Mouse (Mus musculus) gastrocnemius, postnatal 10 days (tissue): ENCODE data around the gene Ints2. TPM values are rescaled to one million over a fixed set of nuclear protein-coding genes. Genes with fewer than 3 reads are reported as not detected.
"Not testable (repeated sequence)": the region's sequence is repeated elsewhere in the genome, so short reads cannot be mapped to it uniquely, and the experiment has no call there.

ENCODE experiments used
- DNase-seq: peaks from one replicate; pipeline ENCODE4 v3.0.0; 2021; ENCODE audit warnings: mixed read lengths
- long read RNA-seq, 2 experiments: library from polyadenylated mRNA; stranded (forward); transcript quantifications; one replicate each; pipeline ENCODE4 v2.0.0; 2021
- total RNA-seq, 2 experiments: library from RNA; stranded (reverse); gene quantifications; 2 replicates each; pipeline ENCODE4 v1.2.3; 2021

The Ints2 gene
- total RNA-seq = 1 to 10 TPM; 7.4 to 7.7 TPM
- long read RNA-seq, experiment 1, full-length matches to known transcripts = 6 of 11 reads
- long read RNA-seq, experiment 1, partial matches to known transcripts = 2 of 11 reads
- long read RNA-seq, experiment 1, other reads (novel, unspliced or antisense) = 3 of 11 reads
- long read RNA-seq, experiment 2, full-length matches to known transcripts = 2 of 3 reads
- long read RNA-seq, experiment 2, partial matches to known transcripts = 0 of 3 reads
- long read RNA-seq, experiment 2, other reads (novel, unspliced or antisense) = 1 of 3 reads

DNA sequence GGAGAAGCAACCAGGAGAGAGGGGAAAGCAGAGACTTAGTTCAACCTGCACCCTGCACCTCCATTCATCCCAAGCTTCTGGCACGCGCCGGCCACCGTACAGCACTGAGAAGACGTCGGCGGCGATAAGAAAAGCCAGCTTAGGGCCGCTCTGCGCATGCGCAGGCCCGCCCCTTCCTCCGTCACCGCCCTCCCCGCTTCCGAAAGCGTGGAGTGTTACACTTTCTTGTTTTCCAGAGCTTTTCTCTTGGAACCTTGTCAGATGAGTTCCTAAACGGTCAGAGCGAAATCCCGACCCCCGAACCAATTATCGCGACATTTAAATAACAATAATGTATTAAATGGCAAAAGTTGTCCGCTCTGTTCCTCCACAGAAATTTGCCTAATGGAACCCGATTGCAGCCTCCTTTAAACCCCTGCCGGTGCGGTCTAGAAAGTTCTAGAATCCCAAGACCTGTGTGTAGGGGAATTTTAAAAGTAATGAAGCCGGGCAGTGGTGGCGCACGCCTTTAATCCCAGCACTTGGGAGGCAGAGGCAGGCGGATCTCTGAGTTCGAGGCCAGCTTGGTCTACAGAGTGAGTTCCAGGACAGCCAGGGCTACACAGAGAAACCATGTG, at the start of gene Ints2:
Ints2 (minus strand) TSS at position 116 of the 617 bp plus-strand sequence.
- peak; percentile 97 for DNase-seq

- DNase-seq = not testable (repeated sequence)
These were observed 34.8 kb upstream of the Ints2 start for GRCm38 (mm10) chr11:86292201-86292600.

- no peak for DNase-seq
These were observed 34.3 kb upstream of the Ints2 start for GRCm38 (mm10) chr11:86291714-86292113.

- DNase-seq = no peak
These were observed 28.4 kb upstream of the Ints2 start for GRCm38 (mm10) chr11:86285729-86286128.

DNA sequence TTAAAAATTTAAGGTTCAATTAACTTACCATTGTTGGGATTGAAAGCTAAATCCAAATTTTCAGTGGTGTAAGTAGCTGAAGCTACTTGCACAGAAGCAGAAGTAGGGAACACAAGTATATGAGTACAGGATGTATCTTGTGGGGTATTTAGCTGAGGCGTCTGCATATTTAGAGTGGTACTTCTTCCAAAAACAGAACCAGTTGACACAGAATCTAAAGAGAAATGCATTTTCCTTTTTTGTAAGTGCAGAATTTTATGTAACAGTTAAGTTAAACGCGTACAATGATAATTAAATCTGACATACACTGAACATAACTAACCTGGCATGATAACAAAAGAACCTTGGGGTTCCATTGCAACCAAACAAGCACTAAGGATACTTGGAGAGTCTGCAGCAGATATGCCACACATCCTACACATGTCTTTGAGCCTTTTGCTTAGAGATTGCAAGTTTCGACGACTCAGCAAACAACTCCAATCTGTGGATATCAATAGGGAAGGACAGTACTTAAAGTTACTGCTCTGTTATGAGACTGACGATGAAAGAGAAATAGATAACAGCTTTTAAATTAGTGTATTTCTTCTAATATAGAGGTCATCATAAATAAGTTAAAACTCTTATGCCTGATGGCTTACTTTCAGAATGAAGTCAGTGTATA, 21.2 kb upstream of the Ints2 start:
- no peak for DNase-seq

GRCm38 (mm10) chr11:86257054-86257453, 321 bp downstream of the Ints2 start:
- DNase-seq = no peak

DNA sequence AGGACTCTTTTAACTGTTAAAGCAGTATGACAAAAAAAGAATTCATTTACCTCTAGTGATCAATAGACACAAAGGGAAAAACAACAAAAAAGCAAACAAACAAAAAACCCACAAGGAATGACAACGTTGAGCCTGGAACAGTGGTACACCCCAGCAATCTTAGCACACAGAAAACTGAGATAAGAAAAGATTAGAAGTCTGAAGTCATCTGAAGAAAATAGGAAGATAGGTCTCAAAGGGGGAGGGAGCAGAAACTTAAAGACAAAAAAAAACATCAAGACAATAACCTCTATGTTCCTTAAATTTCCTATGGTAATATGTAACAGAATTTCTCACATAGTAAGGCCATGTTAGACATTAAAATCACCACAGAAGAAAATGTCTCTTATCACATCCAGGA, 4.0 kb downstream of the Ints2 start:
- no peak for DNase-seq

DNA sequence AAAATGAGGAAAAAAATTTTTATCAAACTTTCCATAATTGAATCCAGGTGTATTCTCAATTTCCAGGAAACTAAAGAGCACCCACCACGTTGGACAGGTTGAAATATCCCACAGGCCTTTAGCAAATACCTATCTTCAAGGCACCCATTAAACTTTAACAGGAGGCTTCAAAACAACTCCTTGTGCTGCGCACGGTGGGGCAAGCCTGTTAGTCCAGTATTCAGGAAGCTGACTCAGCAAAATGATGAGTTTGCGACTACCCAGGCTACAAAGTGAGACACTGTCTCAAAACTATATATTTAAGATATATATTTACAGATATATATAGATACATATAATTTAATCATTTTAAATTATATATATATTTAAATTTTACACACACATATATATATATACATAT, 24.9 kb downstream of the Ints2 start:
- DNase-seq = no peak

DNA sequence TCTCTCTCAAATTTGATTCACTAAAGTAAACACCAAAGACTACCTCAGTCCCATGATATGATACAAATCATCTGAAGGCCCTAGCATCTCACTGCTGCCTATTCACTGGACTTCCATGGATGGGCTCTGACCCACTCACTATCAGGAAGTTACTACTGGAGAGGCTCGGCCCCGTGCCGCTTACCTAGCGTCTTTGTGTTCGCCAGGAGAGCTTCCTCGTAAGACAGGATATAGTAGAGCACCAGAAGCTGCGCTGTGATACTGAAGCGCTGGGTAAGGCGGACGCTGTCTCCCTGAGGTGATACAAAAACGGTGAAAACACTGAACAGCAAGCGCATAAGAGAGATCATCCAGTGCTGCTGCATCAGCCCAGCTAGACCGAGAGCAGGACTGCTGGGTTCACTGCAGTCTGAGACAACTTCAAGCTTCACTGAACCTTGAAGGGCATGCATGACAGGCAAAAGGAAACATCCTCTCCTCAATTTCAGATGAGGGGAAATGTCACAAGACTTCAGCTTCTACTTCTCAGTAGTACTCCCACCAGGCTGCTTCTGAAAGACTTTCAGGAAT, 25.5 kb downstream of the Ints2 start:
- no peak for DNase-seq

- DNase-seq = no peak
These were observed 30.7 kb downstream of the Ints2 start for GRCm38 (mm10) chr11:86226646-86227180.

GRCm38 (mm10) chr11:86225761-86226160, 31.6 kb downstream of the Ints2 start:
- DNase-seq = no peak

DNA sequence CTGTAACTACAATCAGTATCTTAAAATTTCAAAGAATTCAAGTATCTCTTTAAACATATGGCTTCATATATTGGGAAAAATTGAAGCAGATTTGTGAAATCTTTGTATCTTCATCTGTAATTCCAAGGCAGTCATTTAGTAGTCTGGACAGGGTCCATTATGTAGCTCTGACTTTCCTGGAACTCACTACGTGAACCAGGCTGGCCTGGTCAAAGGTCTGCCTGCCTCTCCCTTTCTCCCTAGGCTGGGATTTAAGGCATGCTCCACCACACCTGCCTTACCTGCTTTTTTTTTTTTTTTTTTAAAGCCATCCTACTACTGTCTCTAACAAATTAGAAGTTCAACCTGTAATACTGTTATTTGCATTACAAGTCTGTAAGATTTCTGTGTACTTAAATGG, 45.6 kb downstream of the Ints2 start:
- DNase-seq = no peak

DNA sequence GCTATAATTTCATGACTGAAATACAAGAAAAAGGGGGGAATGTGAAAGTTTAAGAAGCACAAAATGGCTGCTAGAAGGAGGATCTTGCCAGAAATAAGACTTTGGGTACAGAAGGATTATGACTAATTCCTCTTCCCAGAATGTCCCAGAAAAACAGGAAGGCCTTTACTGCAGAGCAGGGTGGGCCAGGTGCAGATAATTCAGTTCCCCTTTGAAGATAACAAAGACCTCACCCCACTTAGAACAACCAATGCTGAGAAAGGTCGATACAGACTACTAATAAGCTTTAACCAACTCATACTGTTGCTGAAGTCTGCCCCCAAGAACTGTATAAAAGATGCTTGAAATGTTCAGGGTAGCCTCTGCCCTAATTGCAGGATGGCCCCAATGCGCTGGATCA, 48.3 kb downstream of the Ints2 start:
- DNase-seq = no peak

DNA sequence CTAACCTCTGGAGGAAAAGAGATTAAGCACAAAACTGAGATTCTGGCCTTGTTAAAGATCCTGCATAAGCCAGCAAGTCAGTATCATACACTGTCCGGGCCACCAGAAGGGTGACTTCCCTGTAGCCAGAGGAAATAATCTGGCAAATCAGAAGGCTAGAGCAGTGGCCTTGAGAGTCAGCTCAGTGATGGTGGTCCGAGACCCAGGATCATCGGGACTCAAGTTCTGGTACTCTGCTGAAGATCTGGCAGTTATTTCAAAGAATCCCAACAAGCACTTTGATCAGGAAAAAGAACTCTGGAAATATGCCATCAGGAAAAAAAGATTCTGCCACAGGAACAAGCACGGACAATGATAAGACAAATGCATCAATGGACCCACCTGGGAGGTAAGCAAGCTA, 51.5 kb downstream of the Ints2 start:
- no peak for DNase-seq

DNA sequence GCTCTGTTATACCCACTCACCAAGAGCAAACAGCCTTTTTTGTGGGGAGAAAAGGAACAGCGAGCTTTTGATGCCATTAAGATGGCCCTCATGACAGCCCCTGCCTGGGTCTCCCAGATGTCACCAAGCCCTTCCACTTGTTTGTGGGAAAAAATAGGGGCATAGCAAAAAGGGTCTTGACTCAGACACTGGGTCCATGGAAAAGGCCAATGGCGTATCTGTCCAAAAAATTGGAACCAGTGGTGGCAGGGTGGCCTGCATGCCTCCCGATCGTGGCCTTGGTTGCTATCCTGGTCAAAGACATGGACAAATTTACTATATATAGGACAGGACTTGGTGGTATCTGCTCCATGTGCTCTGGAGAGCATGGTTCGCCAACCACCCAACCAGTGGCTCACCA, 52.3 kb downstream of the Ints2 start:
- DNase-seq = no peak

- peak; percentile 23 for DNase-seq
These were observed 55.3 kb downstream of the Ints2 start for GRCm38 (mm10) chr11:86201901-86202675.

- peak; percentile 86 for DNase-seq
These were observed 56.2 kb downstream of the Ints2 start, which contains the start of gene Brip1 for GRCm38 (mm10) chr11:86201037-86201786. Brip1 (minus strand) TSS chr11:86201193.

GRCm38 (mm10) chr11:86200460-86201021, 56.8 kb downstream of the Ints2 start:
- DNase-seq = no peak

DNA sequence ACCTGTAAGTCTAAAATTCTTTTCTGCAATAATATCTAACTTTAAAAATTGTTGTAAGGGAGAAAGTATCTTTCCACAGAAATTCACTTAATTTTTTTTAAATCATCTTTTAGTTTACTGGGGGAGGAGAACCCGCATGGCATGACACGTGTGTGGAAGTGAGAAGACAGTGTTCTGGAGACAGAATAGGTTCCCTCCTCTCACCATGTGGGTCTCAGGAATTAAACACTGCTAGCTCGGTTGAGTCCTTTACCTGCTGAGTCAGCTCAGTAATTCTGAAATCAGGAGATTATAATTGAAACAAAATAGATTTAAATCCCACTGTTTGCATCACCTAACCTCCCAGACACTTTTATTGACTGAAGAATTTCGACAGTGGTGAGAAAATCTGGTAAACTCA, 57.6 kb downstream of the Ints2 start:
- no peak for DNase-seq

- DNase-seq = not testable (repeated sequence)
These were observed 72.2 kb downstream of the Ints2 start for GRCm38 (mm10) chr11:86185224-86185623.

DNA sequence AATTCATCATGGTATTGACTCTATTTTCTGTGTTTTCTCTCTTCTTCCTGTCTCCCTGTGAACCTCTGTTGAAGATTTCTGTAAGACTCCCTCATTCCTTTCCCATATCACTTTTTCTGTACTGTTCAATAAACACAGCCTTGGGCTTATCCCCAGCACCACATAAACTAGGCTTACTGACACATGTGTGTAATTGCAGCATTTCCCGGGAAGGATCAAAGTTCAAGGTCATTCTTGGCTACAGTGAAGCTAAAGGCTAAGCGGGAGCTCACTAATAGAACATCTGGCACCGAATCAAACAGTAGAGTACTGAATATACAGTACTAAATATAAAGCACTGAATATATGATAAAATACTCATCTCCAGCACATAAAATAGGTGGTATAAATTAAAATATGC, 81.5 kb downstream of the Ints2 start:
- no peak for DNase-seq
